Mouse (Mus musculus) heart, postnatal 0 days (tissue): Measurements from ENCODE around the gene Atf3.

Experiments
- CTCF ChIP-seq: IDR thresholded peaks from 2 replicates; pipeline ENCODE4 v1.5.1; 2016; ENCODE audit warnings: antibody characterized with exemption, control low read depth, low read depth
- EP300 ChIP-seq: IDR thresholded peaks from 2 replicates; pipeline ENCODE4 v1.6.1; 2016; ENCODE audit warnings: antibody characterized with exemption, low read depth

DNA sequence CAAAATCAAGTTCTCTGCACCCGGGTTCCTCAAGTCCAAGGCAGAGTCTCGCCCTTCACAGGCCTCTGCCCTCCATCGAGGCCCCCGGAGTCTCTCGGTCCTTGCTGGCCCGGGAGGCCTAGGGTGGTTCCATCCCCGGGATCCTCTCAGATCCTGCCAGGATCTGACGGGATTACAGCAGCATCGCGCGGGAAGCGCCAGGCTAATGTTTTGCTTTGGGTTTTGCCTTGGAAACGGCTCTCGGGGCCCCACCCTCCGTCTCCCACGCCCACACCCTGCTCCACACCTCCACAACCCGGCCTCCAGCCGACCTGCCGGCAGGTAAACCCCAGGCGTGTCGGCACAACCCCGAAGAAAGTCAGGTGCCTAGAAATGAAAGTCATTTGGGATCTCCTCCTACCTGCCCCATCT is 33.0 kb downstream of the Atf3 start:
- TF ChIP-seq CTCF (no peak), EP300 (no peak)
